Mouse (Mus musculus): ENCODE results near the gene Ctsll3. TPM values are rescaled to one million over a fixed set of nuclear protein-coding genes. Genes with fewer than 3 reads are reported as not detected.
A peak's percentile ranks its signal among the peaks of the same experiment; 100 is the strongest.

Gene Ctsll3
- total and polyA plus RNA-seq, 3 experiments = not detected

- Histone ChIP-seq H3K4me1 (ENCODE audit: control insufficient read depth in 1 of 2, insufficient read depth in 2 of 2, low read length in 2 of 2) (no peaks in the 10 kb centered on the region), H3K36me3 (ENCODE audit: control insufficient read depth in 1 of 2, insufficient read depth in 2 of 2, low read length in 2 of 2) (no peaks in the 10 kb centered on the region), H3K4me3 (ENCODE audit: control insufficient read depth in 1 of 2, insufficient read depth in 1 of 2, low read depth in 2 of 2, low read length in 2 of 2) (no peak overlapping the region), H3K9me3 (replicated peaks; ENCODE audit: insufficient read depth, low read length) (no peaks in the 10 kb centered on the region), H3K27me3 (ENCODE audit: control insufficient read depth in 1 of 2, insufficient read depth in 2 of 2, low read length in 2 of 2) (no peaks in the 10 kb centered on the region), H3K9ac (ENCODE audit: control insufficient read depth, low read depth, low read length, poor library complexity, severe bottlenecking) (no peak overlapping the region), H3K27ac (ENCODE audit: control insufficient read depth, low read depth, low read length) (no peak overlapping the region), H3K79me2 (ENCODE audit: control insufficient read depth, insufficient read depth, low read length, poor library complexity) (no peaks in the 10 kb centered on the region)
- TF ChIP-seq KAT2A (conservative IDR thresholded peaks at IDR 0.05; ENCODE audit: low read depth, low read length) = no peak
- no peak for TF ChIP-seq USF1 (IDR thresholded peaks at IDR 0.05; ENCODE audit: low read depth, low read length)
- TF ChIP-seq RAD21 (IDR thresholded peaks at IDR 0.05; ENCODE audit: low read depth, low read length) = no peak
- no peak for TF ChIP-seq USF2 (IDR thresholded peaks at IDR 0.05; ENCODE audit: borderline replicate concordance in 1 of 2, insufficient read depth in 1 of 2, low read depth in 1 of 2, low read length in 2 of 2)
- TF ChIP-seq TCF12 (IDR thresholded peaks at IDR 0.05; ENCODE audit: low read depth, low read length) = no peak
- TF ChIP-seq ZC3H11A (IDR thresholded peaks at IDR 0.05; ENCODE audit: low read depth, low read length) = no peak
- no peak for DNase-seq (ENCODE audit: low read depth, low spot score)
These were observed 41.5 kb downstream of the Ctsll3 start for GRCm38 (mm10) chr13:60761161-60761560.

- no peak overlapping the region for H3K27ac ChIP-seq (ENCODE audit: control insufficient read depth, low read depth, low read length)
These were observed 42.3 kb downstream of the Ctsll3 start for GRCm38 (mm10) chr13:60760392-60760791.

GRCm38 (mm10) chr13:60759136-60759535 is 43.5 kb downstream of the Ctsll3 start:
- no peak overlapping the region for H3K27ac ChIP-seq (ENCODE audit: control insufficient read depth, low read depth, low read length)
- no peak overlapping the region for H3K9ac ChIP-seq (ENCODE audit: control insufficient read depth, low read depth, low read length, poor library complexity, severe bottlenecking)
- H3K4me3 ChIP-seq (ENCODE audit: control insufficient read depth in 1 of 2, insufficient read depth in 1 of 2, low read depth in 2 of 2, low read length in 2 of 2) = no peak overlapping the region
- no peaks in the 10 kb centered on the region for H3K36me3 ChIP-seq (ENCODE audit: control insufficient read depth in 1 of 2, insufficient read depth in 2 of 2, low read length in 2 of 2)
- no peaks in the 10 kb centered on the region for H3K9me3 ChIP-seq (replicated peaks; ENCODE audit: insufficient read depth, low read length)
- H3K4me1 ChIP-seq (ENCODE audit: control insufficient read depth in 1 of 2, insufficient read depth in 2 of 2, low read length in 2 of 2) = no peaks in the 10 kb centered on the region
- peak; percentile 26 for DNase-seq (ENCODE audit: low read depth, low spot score)
- H3K79me2 ChIP-seq (ENCODE audit: control insufficient read depth, insufficient read depth, low read length, poor library complexity) = no peaks in the 10 kb centered on the region
- no peaks in the 10 kb centered on the region for H3K27me3 ChIP-seq (ENCODE audit: control insufficient read depth in 1 of 2, insufficient read depth in 2 of 2, low read length in 2 of 2)
- TF ChIP-seq RCOR1 (IDR thresholded peaks at IDR 0.05; ENCODE audit: low read depth, low read length) (no peak), CTCF (IDR thresholded peaks at IDR 0.05 in 2 of 3, conservative IDR thresholded peaks at IDR 0.05 in 1 of 3; ENCODE audit: control insufficient read depth in 1 of 3, insufficient read depth in 1 of 3, low read depth in 2 of 3, low read length in 3 of 3, poor library complexity in 1 of 3, severe bottlenecking in 1 of 3) (peak; percentile 65 to 83 (median 70)), MXI1 (IDR thresholded peaks at IDR 0.05; ENCODE audit: low read depth, low read length) (no peak), TCF12 (IDR thresholded peaks at IDR 0.05; ENCODE audit: low read depth, low read length) (no peak), RAD21 (IDR thresholded peaks at IDR 0.05; ENCODE audit: low read depth, low read length) (peak; percentile 52), CHD2 (IDR thresholded peaks at IDR 0.05; ENCODE audit: low read length) (no peak), MAFK (IDR thresholded peaks at IDR 0.05; ENCODE audit: borderline replicate concordance, low read depth, low read length) (no peak), MEF2A (IDR thresholded peaks at IDR 0.05; ENCODE audit: extremely low read depth, insufficient replicate concordance, low read depth, low read length, poor library complexity, severe bottlenecking) (no peak), SMC3 (IDR thresholded peaks at IDR 0.05; ENCODE audit: low read depth, low read length) (peak; percentile 67), ZC3H11A (IDR thresholded peaks at IDR 0.05; ENCODE audit: low read depth, low read length) (0 out of 2 replicates have a peak, but pooled peaks have one; percentile 13), BHLHE40 (IDR thresholded peaks at IDR 0.05; ENCODE audit: borderline replicate concordance, low read depth, low read length) (no peak), TBP (IDR thresholded peaks at IDR 0.05; ENCODE audit: low read depth, low read length) (no peak), E2F4 (IDR thresholded peaks at IDR 0.05; ENCODE audit: borderline replicate concordance, low read depth, low read length) (no peak), MYC (IDR thresholded peaks at IDR 0.05; ENCODE audit: low read depth, low read length) (no peak), POLR2AphosphoS5 (IDR thresholded peaks at IDR 0.05; ENCODE audit: borderline replicate concordance, low read depth, low read length) (no peak), NELFE (IDR thresholded peaks at IDR 0.05; ENCODE audit: low read depth, low read length) (no peak), SIN3A (IDR thresholded peaks at IDR 0.05; ENCODE audit: low read length) (no peak), MAX (IDR thresholded peaks at IDR 0.05; ENCODE audit: low read length) (no peak), JUND (IDR thresholded peaks at IDR 0.05; ENCODE audit: low read depth, low read length) (no peak), MYB (IDR thresholded peaks at IDR 0.05; ENCODE audit: low read depth, low read length) (no peak), TAL1 (IDR thresholded peaks at IDR 0.05; ENCODE audit: low read length) (no peak), USF2 (IDR thresholded peaks at IDR 0.05; ENCODE audit: borderline replicate concordance in 1 of 2, insufficient read depth in 1 of 2, low read depth in 1 of 2, low read length in 2 of 2) (no peak), KAT2A (conservative IDR thresholded peaks at IDR 0.05; ENCODE audit: low read depth, low read length) (no peak)

More at GRCm38 (mm10) chr13:60760392-60760791, 42.3 kb downstream of the Ctsll3 start:
- DNase-seq (ENCODE audit: low read depth, low spot score) = no peak
- TF ChIP-seq NELFE (IDR thresholded peaks at IDR 0.05; ENCODE audit: low read depth, low read length) (no peak), CTCF (IDR thresholded peaks at IDR 0.05 in 2 of 3, conservative IDR thresholded peaks at IDR 0.05 in 1 of 3; ENCODE audit: control insufficient read depth in 1 of 3, insufficient read depth in 1 of 3, low read depth in 2 of 3, low read length in 3 of 3, poor library complexity in 1 of 3, severe bottlenecking in 1 of 3) (no peak), UBTF (IDR thresholded peaks at IDR 0.05; ENCODE audit: borderline replicate concordance, insufficient read depth, low read depth, low read length) (no peak), ELF1 (IDR thresholded peaks at IDR 0.05; ENCODE audit: low read depth, low read length) (no peak)
- Histone ChIP-seq H3K9ac (ENCODE audit: control insufficient read depth, low read depth, low read length, poor library complexity, severe bottlenecking) (no peak overlapping the region), H3K4me3 (ENCODE audit: control insufficient read depth in 1 of 2, insufficient read depth in 1 of 2, low read depth in 2 of 2, low read length in 2 of 2) (no peak overlapping the region), H3K9me3 (replicated peaks; ENCODE audit: insufficient read depth, low read length) (no peaks in the 10 kb centered on the region), H3K27me3 (ENCODE audit: control insufficient read depth in 1 of 2, insufficient read depth in 2 of 2, low read length in 2 of 2) (no peaks in the 10 kb centered on the region), H3K79me2 (ENCODE audit: control insufficient read depth, insufficient read depth, low read length, poor library complexity) (no peaks in the 10 kb centered on the region), H3K36me3 (ENCODE audit: control insufficient read depth in 1 of 2, insufficient read depth in 2 of 2, low read length in 2 of 2) (no peaks in the 10 kb centered on the region), H3K4me1 (ENCODE audit: control insufficient read depth in 1 of 2, insufficient read depth in 2 of 2, low read length in 2 of 2) (no peaks in the 10 kb centered on the region)

Data from MEL (cell line).